Mouse (Mus musculus) spleen, embryonic (tissue): ENCODE results near the gene Lat.
"Not testable (repeated sequence)": the region's sequence is repeated elsewhere in the genome, so short reads cannot be mapped to it uniquely, and the experiment has no call there.

Experiments
- CTCF ChIA-PET: fragments of 350-600 bp; sonication (Branson Sonifier 250); formaldehyde crosslinking; loops from one replicate; lab custom pipeline; 2022; lab: Charles Lee

Gene Lat

GRCm38 (mm10) chr7:126369393-126369792 lies at the start of gene Lat:
Gene Lat, minus strand, starts transcription at chr7:126369570.
- CTCF ChIA-PET: no interaction called here

DNA sequence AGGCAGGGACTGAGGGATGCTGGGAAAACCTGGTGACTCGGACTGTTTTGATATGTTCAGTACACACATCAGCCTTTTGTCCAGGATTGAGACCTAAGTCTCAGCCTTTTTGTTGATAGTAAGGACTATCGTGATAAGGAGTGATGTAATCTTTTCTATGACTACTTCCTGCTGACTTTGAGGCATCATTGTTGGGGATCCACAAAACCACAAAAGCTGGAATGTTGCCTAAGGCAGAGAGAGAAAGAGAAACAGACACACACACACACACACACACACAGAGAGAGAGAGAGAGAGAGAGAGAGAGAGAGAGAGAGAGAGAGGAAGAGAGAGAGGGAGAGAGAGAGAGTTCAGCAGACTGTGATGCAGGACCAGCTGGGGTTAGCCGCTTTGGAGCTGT lies 49.1 kb upstream of the Lat start:
- CTCF ChIA-PET: interaction anchor here (0.5 to 1.0 kb wide), 2 partner anchors 13 to 1625 kb away, joined by 3 to 8 read pairs; no protein-coding TSS in a partner anchor

DNA sequence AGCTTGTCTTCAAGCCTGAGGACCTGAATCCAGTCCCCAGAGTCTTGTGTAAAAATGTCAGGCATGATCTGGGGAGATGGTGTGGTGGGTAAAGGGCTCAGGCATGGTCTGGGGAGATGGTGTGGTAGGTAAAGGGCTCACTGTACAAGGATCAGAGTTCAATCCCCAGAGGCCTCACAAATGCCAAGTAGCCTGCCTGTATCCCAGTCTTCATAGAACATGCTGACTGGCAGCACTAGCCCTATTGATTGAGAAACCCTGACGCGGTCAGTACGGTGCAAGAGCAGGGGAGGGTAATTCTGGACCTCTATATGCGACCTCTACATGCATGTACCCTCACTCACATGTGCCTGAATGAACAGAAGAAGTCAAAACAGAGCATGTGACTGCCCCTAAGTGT lies 48.2 kb upstream of the Lat start:
- CTCF ChIA-PET: no interaction called here

- CTCF ChIA-PET: interaction anchor here (0.6 kb wide), 1 partner anchor 59 kb away, joined by 4 read pairs; no protein-coding TSS in a partner anchor
Observed at GRCm38 (mm10) chr7:126417045-126417444, 47.7 kb upstream of the Lat start.

DNA sequence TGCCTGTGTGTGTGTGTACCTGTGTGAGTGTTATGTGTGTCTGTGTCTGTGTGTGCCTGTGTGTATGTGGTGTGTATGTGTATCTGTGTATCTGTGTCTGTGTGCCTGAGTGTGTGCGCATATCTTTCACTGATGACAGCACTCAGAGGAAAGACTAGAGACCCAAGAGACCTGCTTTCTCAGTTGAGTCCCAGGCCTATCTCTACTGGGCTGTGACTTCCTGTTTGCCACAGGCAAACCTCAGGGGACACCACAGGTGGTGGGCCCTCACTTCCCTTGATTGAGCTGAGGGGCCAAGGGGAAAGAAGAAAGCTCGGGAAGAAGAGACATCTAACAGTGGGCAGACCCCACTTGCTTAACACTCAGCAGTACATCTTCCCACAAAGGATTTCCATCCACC lies 47.2 kb upstream of the Lat start:
- CTCF ChIA-PET: interaction anchor here (0.6 kb wide), 1 partner anchor 60 kb away, joined by 4 read pairs; no protein-coding TSS in a partner anchor

DNA sequence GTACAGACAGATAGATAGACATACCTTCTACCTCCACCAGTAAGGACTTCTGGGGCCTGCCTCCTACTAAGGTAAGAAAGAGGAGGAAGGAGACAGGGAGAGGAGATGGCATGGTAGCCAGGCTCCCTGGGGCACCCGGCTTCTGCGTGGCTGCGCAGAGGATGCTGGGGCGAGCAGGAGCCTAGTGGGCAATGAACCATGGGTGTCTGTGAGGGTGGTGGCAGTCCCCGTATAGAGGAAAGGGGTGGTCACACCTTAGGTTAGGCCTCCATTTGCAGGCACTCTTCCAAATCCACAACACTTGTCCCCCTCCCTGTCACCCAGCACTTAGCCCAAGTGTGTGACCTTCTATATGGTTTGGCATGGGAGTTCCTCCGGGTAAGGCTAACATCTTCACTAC lies 45.4 kb upstream of the Lat start, which contains the start of gene Cd19:
Cd19 (minus strand) TSS at position 165 of the 400 bp plus-strand sequence.
- CTCF ChIA-PET: interaction anchor here (1.5 kb wide), 1 partner anchor 22 kb away, joined by 3 read pairs; no protein-coding TSS in a partner anchor

GRCm38 (mm10) chr7:126411061-126411460 lies 41.7 kb upstream of the Lat start:
- CTCF ChIA-PET: no interaction called here

DNA sequence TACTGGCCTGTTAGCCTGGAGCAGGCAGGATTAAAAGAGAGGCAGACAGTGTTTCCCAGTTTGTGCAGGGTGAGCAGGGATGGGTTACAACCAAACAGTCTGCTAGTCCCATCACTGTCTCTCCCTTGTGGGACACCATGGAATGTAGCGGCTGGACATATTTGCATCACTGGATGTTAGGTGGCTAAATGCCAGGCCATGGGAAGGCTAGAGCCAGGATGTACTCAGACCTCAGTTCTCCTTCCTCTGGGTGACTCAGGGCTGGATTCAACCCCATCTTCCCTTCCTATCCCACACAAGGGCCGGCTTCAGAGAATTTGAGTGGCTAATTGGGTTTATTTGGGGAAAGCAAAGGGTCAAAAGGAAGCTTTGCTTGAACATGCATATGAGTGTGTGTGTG lies 39.3 kb upstream of the Lat start:
- CTCF ChIA-PET: no interaction called here

GRCm38 (mm10) chr7:126402518-126402917 lies 33.1 kb upstream of the Lat start:
- CTCF ChIA-PET: not testable (repeated sequence)

DNA sequence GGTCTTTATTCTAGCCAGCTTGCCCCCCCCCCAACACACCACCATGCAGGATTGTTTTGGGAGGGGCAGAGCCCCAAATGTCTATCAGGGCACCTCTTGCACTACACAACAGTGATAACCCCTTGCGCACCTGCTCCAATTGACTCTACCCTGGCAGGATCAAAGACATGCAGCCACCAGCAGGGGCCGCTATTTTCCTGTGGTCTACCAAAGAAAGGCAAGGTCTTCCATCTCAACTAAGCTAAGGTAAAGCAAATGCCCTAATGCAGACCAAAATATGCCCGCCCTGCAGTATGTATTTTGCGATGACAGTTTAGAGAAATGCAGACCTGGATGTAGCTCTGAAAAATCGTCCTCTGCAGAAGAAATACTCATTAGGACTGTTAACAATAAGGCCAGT lies 30.2 kb upstream of the Lat start:
- CTCF ChIA-PET: interaction anchor here (0.9 to 1.4 kb wide), 3 partner anchors 36 to 83 kb away, joined by 3 to 4 read pairs (median 3); no protein-coding TSS in a partner anchor

DNA sequence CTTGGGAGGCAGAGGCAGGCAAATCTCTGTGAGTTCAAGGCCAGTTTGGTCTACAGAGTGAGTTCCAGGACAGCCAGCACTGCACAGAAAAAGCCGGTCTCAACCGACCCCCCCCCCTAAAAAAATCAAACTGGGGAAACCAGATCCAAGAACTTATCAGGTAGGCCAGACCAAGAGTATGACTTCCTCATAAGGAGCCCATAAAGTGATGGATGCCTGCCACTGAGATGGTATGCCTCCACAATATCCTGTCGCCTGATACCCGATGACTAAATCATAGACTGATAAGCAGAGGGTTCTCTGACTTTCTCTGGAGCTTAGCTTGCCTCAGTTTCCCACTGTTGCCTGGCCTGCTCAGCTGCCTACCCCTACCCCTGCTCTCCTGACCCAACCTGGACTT lies 28.5 kb upstream of the Lat start:
- CTCF ChIA-PET: interaction anchor here (0.7 to 1.4 kb wide), 2 partner anchors 24 to 85 kb away, joined by 4 read pairs; no protein-coding TSS in a partner anchor

DNA sequence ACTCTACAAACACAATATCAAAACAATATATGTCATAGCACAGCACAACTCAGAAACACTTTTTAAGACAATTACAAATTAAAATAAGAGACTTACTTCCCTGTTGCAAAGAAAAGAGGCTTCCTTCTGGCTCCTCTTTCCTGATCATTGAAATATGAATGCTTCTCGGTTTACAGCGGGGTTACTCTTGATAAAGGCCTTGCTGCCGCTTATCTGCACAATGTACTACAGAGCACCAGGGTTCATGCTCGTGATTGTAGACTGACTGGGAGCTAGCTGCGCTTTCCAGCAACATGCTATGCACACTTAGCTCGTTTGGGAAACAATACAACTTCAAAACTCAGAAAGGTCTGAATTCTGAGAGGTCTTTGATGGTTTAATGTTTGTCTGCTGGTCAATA lies 27.9 kb upstream of the Lat start:
- CTCF ChIA-PET: no interaction called here

- CTCF ChIA-PET: no interaction called here
Observed at GRCm38 (mm10) chr7:126396298-126397119, 27.1 kb upstream of the Lat start, which contains the start of gene Nfatc2ip. Gene Nfatc2ip, minus strand, starts transcription at chr7:126396737.

- CTCF ChIA-PET: interaction anchor here (0.6 kb wide), 1 partner anchor 59 kb away, joined by 3 read pairs; no protein-coding TSS in a partner anchor
Observed at GRCm38 (mm10) chr7:126392086-126392884, 22.9 kb upstream of the Lat start.

DNA sequence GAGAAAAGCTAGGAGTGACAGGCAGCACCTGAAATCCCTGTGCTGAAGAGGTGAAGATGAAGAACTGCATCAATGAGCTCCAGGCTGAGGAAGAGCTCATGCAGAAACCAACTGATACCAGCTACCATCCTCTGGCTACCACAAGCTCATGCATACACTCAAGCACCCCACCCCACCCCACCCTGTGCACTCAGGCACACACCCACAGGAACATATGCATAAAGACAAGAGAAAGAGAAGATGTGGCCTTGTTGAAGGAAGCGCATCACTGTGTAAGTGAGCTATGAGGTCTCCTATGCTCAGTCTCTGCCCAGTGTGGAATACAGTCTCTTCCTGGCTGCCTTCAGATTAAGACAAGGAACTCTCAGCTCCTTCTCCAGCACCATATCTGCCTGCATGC lies 18.8 kb upstream of the Lat start:
- CTCF ChIA-PET: interaction anchor here (0.7 kb wide), 1 partner anchor 139 kb away, joined by 12 read pairs; no protein-coding TSS in a partner anchor

DNA sequence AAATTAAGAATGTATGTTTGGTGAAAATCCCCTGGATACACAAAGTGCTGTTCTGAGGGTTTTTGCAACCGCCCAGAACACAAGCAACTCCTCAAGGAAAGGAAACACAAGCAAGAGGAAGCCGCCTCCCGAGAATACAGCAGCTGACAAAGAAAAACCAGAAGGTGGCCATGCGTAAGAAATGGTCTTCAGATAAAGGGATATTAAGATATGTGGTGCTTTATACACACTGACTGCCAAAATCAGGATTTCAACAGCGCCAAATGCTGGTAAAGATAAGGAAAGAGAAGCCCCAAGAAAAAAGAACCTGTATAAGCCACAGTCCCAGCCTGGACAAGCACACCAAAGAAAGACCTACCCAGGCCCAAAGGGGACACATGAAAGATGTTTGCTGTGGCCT lies 14.2 kb upstream of the Lat start:
- CTCF ChIA-PET: interaction anchor here (0.6 kb wide), 1 partner anchor 597 kb away, joined by 8 read pairs; no protein-coding TSS in a partner anchor

DNA sequence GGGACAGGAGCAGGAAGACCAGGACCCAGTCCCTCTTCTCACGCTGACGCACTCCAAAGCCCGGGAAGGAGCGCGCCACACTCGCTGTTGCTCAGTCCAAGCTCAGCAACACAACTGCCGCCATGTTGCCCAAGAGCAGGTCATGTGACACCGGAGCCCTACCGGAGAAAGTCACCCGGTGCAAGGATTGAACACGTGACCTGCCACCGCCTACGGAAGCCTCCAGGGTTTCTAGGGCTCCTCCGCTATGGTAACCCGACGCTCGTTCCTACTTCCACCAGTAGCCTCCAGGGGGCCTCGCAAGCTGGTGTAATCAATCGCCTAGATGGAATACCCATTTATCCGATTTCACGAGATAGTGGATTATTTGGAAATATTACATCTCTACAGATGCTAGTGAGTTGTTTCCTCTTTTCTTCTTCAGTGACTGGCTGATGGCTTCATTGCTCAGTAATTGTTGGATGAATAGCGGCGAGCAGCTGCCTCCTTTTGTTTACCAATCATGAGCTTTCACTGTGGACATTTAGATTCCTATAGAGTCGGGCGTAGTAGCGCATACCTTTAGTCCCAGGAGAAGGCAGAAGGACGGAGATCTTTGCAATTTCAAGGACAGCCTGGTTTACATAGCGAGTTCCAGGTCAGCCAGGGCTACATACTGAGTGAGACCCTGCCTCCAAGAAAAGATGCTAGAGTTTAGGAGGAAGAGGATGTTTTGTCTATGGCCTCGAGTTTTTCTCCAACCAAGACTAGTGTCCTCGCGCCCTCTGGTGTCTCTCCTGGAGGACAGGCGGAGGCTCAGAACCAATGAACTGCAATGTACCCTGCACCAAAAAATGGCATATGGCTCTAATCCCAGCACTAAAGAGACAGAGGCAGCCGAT lies 8.1 kb upstream of the Lat start, which contains the start of gene Spns1:
Spns1 (minus strand) TSS at position 173 of the 881 bp plus-strand sequence.
- CTCF ChIA-PET: interaction anchor here (1.4 kb wide), 1 partner anchor 53 kb away, joined by 6 read pairs; no protein-coding TSS in a partner anchor

- CTCF ChIA-PET: interaction anchor here (1.4 kb wide), 1 partner anchor 53 kb away, joined by 6 read pairs; no protein-coding TSS in a partner anchor
Observed at GRCm38 (mm10) chr7:126376903-126377277, 7.5 kb upstream of the Lat start.

DNA sequence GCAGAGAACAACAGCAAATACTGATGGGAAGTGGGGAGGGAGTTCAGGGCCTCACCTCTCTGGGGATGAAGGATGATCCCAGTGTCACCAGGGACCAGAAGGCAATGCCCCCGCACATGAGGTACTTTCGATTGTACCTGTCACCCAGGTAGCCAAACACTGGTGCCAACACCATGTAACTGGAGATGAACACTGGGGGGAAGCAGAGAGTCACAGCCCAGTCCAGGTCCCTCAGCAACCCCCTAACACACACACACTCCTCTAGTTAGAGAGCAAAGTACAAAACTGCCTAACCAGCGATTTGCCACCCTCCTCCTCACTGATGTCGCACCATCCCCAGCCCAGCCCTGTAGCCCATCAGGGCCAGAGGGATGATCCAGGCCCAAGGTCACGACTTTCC lies 5.6 kb upstream of the Lat start:
- CTCF ChIA-PET: interaction anchor here (0.5 kb wide), 1 partner anchor 10 kb away, joined by 4 read pairs; no protein-coding TSS in a partner anchor

- CTCF ChIA-PET: no interaction called here
Observed at GRCm38 (mm10) chr7:126374526-126374925, 5.2 kb upstream of the Lat start.
